Mouse (Mus musculus) megakaryocyte-erythroid progenitor cell, adult 5-6 weeks (primary cell): ENCODE data around the gene Myocd. TPM values are rescaled to one million over a fixed set of nuclear protein-coding genes. Genes with fewer than 3 reads are reported as not detected.

Experiments
- ATAC-seq: replicated peaks from 2 replicates; pipeline ENCODE4 v1.8.0; 2016; ENCODE audit warnings: mild to moderate bottlenecking, inconsistent platforms; ENCODE audit not compliant: severe bottlenecking, poor library complexity, low FRiP score, low TSS enrichment
- total RNA-seq, 2 experiments: library from RNA; stranded (forward) in 1 of 2; stranded (reverse) in 1 of 2; fragments of 200-1000, 215-1000 nt in 1 of 2; fragments of >200 nt in 1 of 2; fragmentation: Nextera tagmentation in 1 of 2; gene quantifications; 2 replicates each; pipeline ENCODE4 v1.2.3; 2014 to 2017

Myocd gene
- total RNA-seq, 2 experiments from 2014 or later: not detected

DNA sequence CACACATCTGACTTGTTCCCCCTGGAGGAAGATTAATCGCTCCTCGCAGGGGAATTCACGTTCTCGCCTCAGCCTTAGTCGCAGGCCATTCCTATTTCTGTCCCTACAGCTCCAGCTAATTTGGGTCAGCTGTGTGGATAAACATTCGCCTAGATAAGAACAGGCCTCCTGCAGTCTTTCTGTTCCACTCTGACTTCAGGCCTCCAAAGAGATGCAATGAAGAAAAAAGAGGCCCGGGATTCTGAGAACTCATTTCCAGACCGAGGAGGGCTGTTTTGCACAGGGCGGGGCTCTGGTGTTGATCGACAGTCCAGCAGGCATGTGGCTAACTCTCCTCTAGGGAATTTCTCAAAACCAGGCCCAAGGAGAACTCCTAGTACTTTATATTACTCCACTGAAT lies 43.0 kb downstream of the Myocd start:
- no peak for ATAC-seq

DNA sequence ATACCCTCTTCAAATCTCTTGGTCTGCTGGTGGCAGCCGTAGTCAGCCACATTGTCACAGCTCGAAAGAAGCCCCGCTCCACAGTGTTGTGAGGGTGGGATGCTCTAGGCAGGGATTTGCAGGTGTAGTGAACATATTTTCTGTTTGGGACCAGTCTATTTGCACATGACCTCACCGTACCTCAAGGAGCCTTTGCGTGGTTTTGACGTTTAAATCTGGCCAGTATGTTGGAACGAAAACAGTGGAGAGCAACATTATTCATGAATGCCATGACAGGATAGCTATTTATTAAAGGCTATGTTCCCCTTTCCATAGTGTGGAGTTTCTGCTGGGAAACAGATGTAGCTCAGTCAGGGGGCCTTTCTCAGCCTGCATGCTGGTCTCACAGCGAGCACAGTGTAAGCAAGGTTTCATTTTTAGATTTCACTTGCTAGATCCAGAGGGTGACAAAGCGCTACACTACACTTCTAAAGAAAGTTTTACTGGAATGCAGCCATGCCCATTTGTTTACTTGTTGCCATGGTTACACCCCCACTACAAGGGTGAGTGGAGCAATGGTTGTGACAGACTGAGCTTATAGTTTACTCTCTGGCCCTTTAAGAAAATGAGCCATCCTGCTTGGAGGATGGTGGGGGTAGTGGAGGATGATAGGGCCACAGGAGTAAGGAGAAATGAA lies 54.7 kb downstream of the Myocd start:
- no peak for ATAC-seq

DNA sequence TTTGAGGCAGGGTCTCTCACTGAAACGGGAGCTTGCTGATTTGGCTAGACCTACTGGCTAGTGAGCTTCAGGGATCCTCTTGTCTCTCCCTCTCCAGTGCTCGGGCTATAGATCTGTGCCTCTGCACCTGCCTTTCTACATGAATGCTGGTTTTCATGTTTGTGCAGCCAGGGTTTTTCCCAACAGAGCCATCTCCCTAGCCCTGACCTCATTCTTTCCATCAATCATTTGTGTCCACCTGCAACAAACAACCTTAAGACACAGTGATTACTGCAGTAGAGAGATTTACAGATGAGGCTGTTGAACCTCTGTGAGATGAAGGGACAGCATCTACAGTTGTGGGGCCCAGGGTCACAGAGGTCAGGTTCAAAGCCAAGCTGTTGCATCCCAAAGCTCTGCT lies 56.0 kb downstream of the Myocd start:
- no peak for ATAC-seq

DNA sequence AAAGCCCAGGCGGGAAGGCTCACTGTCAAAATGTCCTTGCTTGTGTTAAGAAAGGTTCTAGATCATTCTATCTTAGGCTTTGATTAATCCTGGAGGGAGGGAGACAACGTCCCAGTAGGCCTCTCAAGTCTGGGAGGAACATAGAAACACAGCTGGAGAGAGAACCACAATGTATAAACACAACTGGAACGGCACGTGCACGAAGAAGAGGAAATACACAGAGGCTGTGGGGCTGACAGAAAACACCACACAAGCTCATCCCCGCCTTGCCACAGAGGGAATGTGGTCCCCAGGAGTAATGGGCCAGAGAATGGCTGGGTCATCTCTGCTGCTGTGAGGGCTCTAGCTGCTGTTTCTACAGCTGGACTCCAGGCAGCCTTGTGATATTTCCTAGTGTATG lies 58.1 kb downstream of the Myocd start:
- no peak for ATAC-seq

DNA sequence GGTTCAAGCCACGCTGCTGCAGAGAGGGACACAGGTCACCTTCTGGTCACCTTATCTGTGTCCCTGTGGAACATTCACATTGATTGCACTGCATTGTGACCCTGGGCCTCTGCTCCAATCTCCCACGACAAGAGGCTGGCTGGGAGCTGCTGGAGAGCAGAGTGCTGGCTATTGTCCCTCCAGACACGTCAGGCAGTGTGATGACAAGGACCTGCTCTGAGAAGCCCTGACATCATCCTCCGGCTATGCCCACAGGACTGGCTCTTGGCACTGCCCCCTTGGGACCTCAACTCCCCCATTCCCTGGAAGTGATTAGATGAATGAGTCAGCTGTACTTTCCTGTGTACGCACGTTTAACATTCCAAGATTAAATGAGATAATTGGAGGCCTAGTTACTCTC lies 60.3 kb downstream of the Myocd start:
- ATAC-seq: no peak

DNA sequence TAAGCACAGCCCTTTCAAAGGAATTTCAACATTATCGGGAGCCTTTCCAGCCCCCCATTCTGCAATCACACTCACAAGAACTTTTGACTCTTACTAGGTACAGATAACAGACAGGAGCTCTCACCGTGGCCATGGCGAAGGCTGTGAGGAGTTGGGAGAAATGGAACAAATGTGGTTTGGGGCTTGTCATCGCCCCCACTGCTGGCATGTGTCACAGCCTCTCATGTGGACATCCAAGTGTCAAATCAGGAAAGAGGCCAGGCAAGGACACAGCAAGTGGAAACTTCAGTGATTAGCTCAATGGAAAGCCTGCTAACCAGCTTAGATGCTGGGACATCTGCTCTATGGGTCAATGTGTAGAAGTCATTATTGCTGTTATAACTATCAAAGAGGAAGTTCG lies 64.5 kb downstream of the Myocd start:
- no peak for ATAC-seq

DNA sequence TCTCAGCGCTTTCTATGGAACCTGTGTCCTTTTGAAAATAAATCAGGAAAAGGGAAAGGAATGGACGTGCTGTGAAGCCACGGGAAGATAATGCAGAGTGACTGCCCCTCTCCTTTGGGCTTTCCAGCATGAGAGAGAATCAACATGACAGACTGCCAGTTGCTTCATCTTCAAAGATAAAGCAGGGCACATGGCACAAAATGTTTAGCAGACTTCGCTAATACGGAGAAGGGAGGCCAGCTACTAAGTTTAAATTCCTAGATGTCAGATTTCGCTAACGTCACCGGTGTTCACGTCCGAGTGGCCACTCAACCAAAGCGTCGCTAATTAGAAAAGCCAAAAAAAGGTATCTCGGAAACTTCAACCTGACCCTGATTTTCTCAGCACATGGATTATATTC lies 65.1 kb downstream of the Myocd start:
- no peak for ATAC-seq

DNA sequence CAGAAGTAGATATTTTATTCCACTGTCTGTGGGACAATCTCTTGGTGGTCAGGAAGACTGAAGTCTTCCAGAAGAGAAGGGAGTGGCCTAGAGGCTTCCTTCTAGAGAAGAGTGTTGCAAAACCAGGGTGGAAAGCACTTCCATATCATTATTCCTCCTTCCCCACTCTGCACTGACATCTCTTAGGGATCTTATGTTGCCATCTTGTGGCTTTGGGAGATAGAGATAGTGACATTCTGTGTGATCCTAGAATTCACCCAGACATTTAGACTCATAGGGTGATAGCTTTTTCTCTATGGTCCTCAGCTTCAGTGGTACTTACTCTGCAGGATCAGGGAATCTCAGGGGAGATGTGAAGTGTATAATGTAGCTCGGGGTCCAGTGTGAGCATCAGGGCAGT lies 66.8 kb downstream of the Myocd start:
- no peak for ATAC-seq

DNA sequence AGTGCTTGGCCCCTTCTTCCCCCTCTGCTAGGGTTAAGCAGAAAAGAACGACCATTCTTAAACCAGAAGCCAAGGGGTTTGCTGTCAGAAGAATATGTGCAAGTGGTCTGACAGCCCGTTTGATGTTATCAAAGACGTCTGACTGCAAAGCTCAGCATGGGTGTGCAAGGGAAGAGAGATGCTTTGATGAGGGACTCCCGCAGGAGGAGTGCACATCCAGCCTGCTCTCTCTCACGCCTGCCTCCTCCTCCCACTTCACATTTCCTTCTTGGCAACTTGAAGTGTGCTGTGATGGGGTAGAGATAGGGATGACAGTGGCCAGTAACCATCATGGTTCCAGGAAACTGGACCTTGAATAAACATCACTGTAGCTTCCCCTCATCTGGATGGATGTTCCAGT lies 67.6 kb downstream of the Myocd start:
- ATAC-seq: no peak

DNA sequence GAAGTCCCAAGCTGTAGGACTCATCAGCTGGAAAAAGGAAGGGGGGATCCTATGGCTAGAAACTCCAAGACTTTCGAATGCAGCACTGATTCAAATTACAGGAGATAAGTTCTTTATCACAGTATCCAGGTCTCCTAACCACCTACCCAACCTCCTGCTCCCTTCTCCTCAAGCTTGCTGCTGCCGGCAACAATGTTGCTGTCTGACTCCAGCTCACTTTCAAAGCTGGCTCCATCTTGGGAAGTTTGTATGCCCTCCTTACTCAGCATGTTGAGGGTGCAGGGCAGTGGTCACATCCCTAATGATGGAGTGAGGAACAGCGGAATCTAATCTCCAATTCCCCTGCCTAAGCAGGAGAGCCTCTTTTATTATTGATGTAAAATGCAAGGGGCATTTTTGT lies 71.8 kb downstream of the Myocd start:
- no peak for ATAC-seq

DNA sequence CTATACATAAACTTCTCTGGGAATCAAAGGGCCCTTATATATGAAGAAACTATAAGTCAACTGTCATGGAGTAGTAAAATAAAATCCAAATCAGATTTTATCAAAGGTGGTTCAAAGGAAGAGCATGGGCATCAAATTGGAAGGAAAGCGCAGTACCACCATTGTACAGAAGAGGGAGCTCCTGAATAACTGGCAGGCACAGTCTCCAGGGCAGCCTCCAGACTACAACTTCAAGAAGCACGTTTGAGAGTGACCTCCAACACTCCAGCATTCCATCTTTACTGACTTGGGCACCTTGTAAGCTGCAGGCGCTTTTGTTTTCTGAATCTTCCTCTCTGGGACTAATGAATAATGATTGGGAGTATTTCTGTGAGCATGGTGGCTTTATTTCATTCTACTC lies 72.5 kb downstream of the Myocd start:
- ATAC-seq: peak; percentile 71; the same call in 1 of the 2 replicates

DNA sequence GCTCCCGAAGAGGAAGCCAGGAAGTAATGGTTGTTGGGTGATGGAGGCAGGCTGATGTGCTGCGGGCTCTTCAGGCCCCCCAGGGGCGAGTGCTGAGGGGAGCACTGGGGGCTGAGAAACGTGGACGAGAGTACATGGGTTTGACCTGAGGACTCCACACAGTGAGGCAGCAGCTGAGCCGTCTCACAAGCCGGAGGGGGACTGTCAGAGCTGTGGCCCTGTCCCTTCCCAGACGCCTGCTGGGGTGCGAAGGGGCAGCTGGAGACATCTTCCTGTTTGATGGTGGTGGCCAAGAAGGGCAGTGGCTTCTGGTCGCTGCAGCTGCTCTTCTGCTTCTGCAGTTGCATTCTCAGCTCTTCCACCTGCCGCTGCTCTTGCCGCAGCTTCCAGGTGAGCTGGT lies 82.8 kb downstream of the Myocd start:
- ATAC-seq: no peak

DNA sequence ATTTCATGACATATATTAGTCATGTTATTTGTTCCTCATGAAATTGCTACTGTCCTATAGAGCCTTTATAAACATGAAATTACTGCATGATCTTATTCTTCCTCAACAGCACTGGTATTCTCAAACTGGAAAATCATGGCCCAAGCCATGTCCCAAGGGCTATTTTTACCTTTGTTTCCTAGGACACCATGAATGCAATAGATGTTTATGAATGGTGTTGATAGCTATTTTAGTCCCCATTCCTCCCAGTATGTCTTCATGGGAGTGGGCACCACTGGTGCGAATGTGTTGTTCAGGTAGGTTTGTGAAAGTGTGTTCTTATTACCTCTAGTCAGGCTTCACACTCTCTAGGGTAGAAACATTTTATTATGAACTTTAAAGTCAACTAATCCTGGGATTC lies 84.7 kb downstream of the Myocd start:
- ATAC-seq: no peak

DNA sequence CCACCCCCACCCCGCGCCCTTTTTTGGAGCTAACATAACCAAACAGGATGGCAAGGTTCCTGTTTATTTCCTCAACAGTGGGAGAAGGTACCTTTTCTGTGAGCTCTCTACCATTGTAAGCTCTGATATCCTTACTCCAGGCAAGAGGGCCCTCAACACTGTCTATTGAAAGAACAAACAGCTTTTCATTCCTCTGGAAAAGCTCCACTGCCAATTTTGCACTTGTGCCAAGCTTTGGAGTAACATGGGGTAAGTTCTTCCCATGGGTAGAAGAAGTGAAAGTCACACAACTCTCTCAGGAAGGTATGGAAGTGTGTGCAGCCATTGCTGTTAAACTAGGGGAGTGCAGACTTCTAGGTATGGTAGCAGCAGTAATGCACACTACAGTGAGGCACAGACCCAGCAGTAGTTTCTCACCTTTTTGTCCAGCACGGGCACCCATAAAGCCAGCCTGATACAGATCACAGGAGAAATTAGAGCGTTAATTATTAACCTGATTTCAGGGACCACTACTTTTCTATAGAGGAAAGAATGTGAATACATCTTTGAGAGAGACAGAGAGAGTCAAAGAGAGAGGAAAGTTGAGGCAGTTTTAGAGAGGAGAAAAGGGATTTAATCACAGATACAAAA lies 99.6 kb downstream of the Myocd start:
- no peak for ATAC-seq

DNA sequence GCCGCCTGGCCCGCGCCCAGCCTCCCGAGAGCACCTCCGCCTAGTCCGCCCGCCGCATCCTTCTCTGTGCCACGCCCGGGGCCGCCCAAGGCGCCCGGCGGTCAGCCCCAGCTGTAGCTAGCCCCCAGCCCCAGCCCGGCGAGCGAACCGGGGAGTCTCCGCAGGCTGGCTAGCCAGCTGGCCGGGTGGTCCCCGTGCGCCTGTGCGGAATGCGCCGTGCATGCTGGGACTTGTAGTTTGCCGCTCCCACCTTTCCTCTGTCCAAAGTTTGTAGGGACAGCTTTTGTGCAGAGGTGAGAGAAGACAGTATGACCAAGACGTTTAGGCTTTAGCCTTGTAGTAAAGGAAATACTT lies 107.0 kb downstream of the Myocd start, which contains the start of gene Arhgap44:
Arhgap44 (minus strand) TSS at position 195 of the 354 bp plus-strand sequence.
- no peak for ATAC-seq

DNA sequence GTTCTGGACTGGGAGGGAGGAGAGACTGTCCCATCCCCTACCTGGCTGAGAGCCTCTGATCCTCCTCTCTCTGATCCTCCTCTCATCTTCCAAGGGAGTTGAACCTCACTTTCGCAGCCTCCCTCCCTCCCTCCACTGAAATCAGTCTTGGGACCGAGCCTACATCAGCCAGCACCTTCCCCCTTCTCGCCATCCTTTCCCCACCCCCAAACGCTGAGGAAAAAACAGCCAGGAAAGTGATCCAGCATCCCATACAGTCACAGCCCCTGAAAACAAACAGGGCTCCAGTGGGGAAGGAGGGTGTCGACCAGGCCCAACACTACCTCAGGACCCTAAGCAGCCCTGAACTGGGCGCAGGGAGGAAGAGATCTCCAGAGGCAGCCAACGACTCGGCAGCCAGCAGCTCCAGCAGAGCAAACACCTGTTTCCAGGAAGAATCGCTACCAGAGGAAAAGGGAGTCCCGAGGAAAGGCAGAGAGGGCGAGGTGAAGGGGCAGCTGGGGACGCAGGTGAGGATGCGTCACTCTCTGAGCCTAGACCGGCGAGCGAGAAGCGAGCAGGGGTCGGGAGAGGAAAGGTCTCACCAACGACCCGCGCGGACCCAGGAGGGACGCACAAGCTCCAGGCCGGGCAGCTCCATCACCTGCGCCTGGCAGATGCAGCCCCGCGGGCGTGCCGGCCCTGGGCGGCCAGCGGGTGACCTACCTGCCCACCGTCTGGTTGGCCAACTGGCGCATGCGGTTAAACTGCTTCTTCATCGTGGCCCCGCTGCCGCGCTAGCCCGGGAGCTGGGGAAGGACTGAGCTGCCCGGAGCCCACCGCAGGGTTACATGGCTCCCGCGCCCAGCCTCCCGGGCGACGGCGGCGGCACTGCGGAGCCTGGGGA lies 107.7 kb downstream of the Myocd start:
- no peak for ATAC-seq

DNA sequence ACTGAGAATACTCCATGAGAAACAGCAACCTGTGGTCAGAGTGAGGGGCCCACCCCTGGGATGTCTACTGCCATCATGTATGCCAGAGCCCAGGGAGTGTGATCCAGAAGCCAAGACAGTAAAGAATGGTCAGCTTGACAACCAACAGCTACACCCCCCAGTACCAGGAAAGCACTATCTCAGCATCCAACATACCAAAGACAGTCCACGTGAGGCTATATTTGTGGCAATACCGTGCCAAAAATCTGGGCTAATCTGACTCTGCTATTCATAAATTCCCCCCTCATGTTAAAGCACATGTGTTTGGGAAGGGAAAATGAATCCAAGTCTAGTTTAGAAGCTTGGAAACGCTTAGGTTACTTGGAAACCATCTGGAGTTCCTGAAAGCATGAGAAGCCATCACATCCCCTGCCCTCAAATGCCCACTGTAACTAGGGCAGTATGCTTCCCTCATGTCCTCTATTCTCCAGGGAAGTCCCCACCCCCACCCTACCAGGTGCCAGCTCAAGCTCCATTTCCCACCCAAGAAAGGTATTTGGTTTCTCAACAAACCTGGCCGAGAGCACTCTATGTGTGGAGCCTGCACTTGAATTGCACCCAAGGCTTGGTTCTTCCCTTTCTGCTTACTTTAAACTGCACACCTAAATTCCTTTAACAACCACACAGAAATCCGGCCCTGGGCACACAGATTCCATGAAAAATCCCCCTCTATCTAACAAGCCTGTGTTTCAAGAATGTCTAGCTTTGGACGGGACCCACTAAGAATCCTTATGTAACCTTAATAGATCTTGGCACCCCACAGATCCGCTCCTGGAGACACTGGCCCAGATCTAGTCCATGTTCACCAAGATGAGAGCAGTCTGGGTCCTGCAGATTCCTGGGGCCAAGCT lies 108.6 kb downstream of the Myocd start:
- ATAC-seq: no peak

DNA sequence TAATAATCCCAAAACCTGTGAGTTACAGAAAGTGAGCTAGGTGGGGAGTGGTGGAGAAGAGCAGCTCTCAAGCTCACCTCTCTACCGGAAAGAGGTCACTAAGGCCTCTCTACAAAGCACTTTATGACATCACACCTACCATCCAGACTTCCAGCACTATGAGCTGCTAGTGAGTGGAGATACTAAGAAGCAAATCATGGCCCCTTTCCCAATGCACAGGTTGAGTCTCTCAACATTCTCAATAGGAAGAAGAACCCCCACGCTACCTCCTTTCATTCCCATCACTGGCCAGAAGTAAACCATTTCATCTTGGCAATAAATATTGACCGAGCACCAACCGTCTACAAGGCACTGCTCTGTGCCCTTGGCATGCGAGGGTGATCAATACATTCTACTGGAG lies 110.0 kb downstream of the Myocd start, which contains the start of gene 1700086D15Rik:
1700086D15Rik (minus strand) TSS at position 101 of the 400 bp plus-strand sequence.
- ATAC-seq: no peak

DNA sequence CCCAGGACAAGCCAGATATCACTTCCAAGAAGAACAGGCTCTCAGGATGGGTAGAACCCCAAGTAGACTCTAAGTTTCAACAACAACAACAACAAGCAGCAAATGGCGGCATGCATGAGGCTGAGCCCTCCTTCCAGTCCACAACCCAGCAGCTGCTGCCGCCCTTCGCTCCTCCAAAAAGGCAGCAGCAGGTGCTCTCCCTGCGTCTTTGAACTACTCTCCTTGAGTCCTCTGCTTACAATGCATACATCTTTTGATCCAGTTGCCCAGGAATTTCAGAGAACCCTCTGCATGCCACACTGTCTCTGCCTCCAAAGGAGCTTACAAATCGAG lies 111.2 kb downstream of the Myocd start:
- ATAC-seq: no peak
